Mouse (Mus musculus) bone marrow, adult 2 months (tissue): ENCODE data around the gene Icmt. TPM values are rescaled to one million over a fixed set of nuclear protein-coding genes. Genes with fewer than 3 reads are reported as not detected.

ENCODE experiments used
- H3K27ac ChIP-seq: fragments of 200-500 bp; 2 replicates; pipeline ENCODE4 v1.5.1; 2012; ENCODE audit warnings: low read depth, mild to moderate bottlenecking, control low read depth, inconsistent platforms, low read length; ENCODE audit not compliant: control insufficient read depth, poor library complexity, insufficient read depth
- H3K4me1 ChIP-seq: fragments of 200-500 bp; 2 replicates; pipeline ENCODE4 v1.6.1; 2011; ENCODE audit warnings: low read length; ENCODE audit not compliant: control insufficient read depth, insufficient read depth
- H3K4me3 ChIP-seq: fragments of 200-500 bp; replicated peaks from 2 replicates; pipeline ENCODE3; 2011; ENCODE audit warnings: mild to moderate bottlenecking, low read depth, low read length, control low read depth; ENCODE audit not compliant: control insufficient read depth
- CTCF ChIP-seq: fragments of 200-500 bp; IDR thresholded peaks from 2 replicates; pipeline ENCODE4 v1.5.1; 2011; ENCODE audit warnings: low read length, control low read depth; ENCODE audit not compliant: control insufficient read depth, insufficient read depth
- POLR2A ChIP-seq: fragments of 200-500 bp; IDR thresholded peaks from 2 replicates; pipeline ENCODE4 v1.6.1; 2011; ENCODE audit warnings: low read depth, mild to moderate bottlenecking, control low read depth, low read length, borderline replicate concordance; ENCODE audit not compliant: control insufficient read depth
- WGBS: fragments of 180-500 bp; shearing (Covaris S2); methylation state at CpG from one replicate; pipeline ENCODE4 v1.1.7; 2018; 5-methylcytosine and 5-hydroxymethylcytosine counted together
- polyA plus RNA-seq: library from polyadenylated mRNA; stranded (reverse); fragments of >200 nt; gene quantifications from 2 replicates; pipeline ENCODE4 v1.2.4, GENCODE M21; 2011; ENCODE audit warnings: low replicate concordance; ENCODE audit not compliant: missing spikeins, insufficient read depth, insufficient read length

Gene Icmt
- polyA plus RNA-seq, 1 experiment = 5.0 TPM

- Histone ChIP-seq H3K4me3 (no peak overlapping the region), H3K4me1 (no peaks in the 10 kb centered on the region), H3K27ac (no peak overlapping the region)
- 84% methylated on average over 7 of the region's 7 CpGs for WGBS
- TF ChIP-seq POLR2A = no peak
These were observed 25.0 kb upstream of the Icmt start for GRCm38 (mm10) chr4:152272006-152272405.

- no peak for TF ChIP-seq POLR2A
- TF ChIP-seq CTCF = no peak
- WGBS = 51% methylated on average over 9 of the region's 9 CpGs
- Histone ChIP-seq H3K27ac (no peak overlapping the region), H3K4me1 (no peaks in the 10 kb centered on the region), H3K4me3 (no peak overlapping the region)
These were observed 24.5 kb upstream of the Icmt start for GRCm38 (mm10) chr4:152272449-152273049.

- WGBS = 66% methylated on average over 3 of the region's 3 CpGs
- Histone ChIP-seq H3K27ac (no peak overlapping the region), H3K4me3 (no peak overlapping the region), H3K4me1 (no peaks in the 10 kb centered on the region)
- TF ChIP-seq POLR2A = no peak
- no peak for TF ChIP-seq CTCF
These were observed 23.8 kb upstream of the Icmt start for GRCm38 (mm10) chr4:152273191-152273590.

- TF ChIP-seq POLR2A (no peak), CTCF (no peak)
- Histone ChIP-seq H3K27ac (no peak within 1 kb of the TSS), H3K4me1 (no peaks in the 10 kb centered on the region), H3K4me3 (no peak within 1 kb of the TSS)
- 8% methylated on average over 34 of the region's 48 CpGs for WGBS
These were observed 23.3 kb upstream of the Icmt start, which contains the start of gene Gpr153 for GRCm38 (mm10) chr4:152273621-152274236. Gene Gpr153 (plus strand): TSS chr4:152274232.

GRCm38 (mm10) chr4:152274681-152275131 is 22.3 kb upstream of the Icmt start:
- Histone ChIP-seq H3K4me1 (no peaks in the 10 kb centered on the region), H3K27ac (no peak overlapping the region), H3K4me3 (no peak overlapping the region)
- TF ChIP-seq POLR2A (no peak), CTCF (no peak)
- 5% methylated on average over 20 of the region's 20 CpGs for WGBS

GRCm38 (mm10) chr4:152276389-152277347 is 20.4 kb upstream of the Icmt start:
- Histone ChIP-seq H3K4me3 (no peak overlapping the region), H3K4me1 (no peaks in the 10 kb centered on the region), H3K27ac (no peak overlapping the region)
- 63% methylated on average over 10 of the region's 10 CpGs for WGBS
- no peak for TF ChIP-seq POLR2A
- TF ChIP-seq CTCF = peak; percentile 48

GRCm38 (mm10) chr4:152277916-152278315 is 19.1 kb upstream of the Icmt start:
- no peak overlapping the region for H3K27ac ChIP-seq
- 67% methylated on average over 2 of the region's 2 CpGs for WGBS

GRCm38 (mm10) chr4:152278986-152279385 is 18.0 kb upstream of the Icmt start:
- WGBS = 83% methylated on average over 23 of the region's 23 CpGs
- H3K4me3 ChIP-seq = no peak overlapping the region
- no peak for TF ChIP-seq POLR2A
- no peak for TF ChIP-seq CTCF
- no peaks in the 10 kb centered on the region for H3K4me1 ChIP-seq
- H3K27ac ChIP-seq = no peak overlapping the region

More at GRCm38 (mm10) chr4:152277916-152278315, 19.1 kb upstream of the Icmt start:
- TF ChIP-seq CTCF (0 out of 2 replicates have a peak, but pooled peaks have one; percentile 12), POLR2A (no peak)
- Histone ChIP-seq H3K4me1 (no peaks in the 10 kb centered on the region), H3K4me3 (no peak overlapping the region)

GRCm38 (mm10) chr4:152281601-152282000 is 15.4 kb upstream of the Icmt start:
- Histone ChIP-seq H3K27ac (no peak overlapping the region), H3K4me3 (no peak overlapping the region), H3K4me1 (no peaks in the 10 kb centered on the region)
- TF ChIP-seq CTCF (no peak), POLR2A (no peak)
- 46% methylated on average over 15 of the region's 15 CpGs for WGBS
